Mouse (Mus musculus) lung, postnatal 4 days (tissue): ENCODE data around the gene Mrtfb.

Experiments used
- DNase-seq, 2 experiments: peaks; one replicate each; pipeline ENCODE4 v3.0.0; 2021

Mrtfb gene

DNA sequence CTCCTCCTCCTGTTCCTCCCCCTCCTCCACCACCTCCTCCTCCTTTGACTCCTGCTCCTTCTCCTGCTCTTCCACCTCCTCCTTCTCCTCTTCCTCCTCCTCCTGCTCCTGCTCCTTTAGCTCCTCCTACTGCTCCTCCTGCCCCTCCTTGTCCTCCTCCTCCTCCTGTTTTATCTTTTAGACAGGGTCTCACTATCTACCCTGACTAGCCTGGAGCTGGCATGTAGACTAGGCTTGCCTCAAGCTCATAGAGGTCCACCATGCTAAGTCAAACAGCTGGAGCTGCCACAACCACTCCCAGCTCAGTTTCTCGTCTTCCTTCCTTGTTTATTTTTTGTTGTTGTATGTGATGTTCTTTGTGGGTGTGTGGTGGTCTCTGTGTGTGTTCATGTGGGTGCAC is 187.5 kb downstream of the Mrtfb start:
- no peak for DNase-seq

DNA sequence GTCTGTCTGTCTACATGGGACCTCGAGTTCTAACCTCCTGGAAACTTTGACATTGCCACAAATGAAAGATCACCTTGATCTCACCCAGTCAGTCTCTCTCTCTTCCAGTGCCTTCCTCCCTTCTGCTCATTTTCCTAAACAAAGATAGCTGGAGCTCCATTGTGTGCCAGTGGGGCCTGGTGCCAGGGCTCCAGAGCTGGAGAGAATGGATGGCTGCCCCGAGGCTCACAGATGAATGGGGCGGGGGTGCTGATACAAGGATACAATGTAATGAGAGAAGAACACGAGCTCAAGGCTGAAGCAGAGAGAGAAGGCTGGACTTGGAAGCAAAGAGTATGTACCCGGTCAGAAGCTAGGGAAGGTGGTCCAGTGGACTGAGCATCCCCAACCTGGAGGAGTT is 189.2 kb downstream of the Mrtfb start:
- no peak for DNase-seq

DNA sequence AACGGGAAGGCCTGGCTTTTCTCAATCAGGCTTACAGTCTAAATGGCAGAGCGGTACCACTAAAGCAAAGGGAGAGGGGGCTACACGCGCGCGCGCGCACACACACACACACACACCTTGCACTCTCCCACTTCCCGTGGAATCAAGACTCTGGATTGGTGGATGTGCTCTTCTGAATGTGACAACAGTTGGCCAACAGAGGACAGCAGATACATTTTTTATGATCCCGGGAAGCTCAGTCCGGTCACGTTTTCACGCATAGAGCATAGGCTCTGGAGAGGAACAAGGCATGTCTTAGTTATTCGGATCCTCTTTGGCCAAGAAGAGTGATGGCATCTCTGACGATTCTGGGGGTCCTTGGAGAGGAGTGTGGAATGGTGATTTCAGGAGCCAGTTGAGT is 190.2 kb downstream of the Mrtfb start:
- peak; percentile 19 to 32 for DNase-seq

DNA sequence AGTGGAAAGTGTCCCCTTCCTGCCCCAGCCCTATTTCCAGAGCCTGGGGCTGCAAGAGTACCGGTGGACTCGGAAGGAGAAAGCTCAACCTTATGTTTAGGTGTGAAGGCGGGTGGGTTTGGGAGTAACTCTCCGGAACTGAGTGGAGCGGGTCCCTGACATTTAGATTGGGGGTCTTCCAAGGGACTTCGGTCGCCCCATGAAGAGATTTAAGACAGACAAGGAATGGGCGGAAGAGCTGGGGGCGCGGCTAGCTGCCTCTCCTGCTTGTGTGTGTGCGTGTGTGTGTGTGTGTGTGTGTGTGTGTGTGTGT is 190.6 kb downstream of the Mrtfb start:
- DNase-seq: no peak

DNA sequence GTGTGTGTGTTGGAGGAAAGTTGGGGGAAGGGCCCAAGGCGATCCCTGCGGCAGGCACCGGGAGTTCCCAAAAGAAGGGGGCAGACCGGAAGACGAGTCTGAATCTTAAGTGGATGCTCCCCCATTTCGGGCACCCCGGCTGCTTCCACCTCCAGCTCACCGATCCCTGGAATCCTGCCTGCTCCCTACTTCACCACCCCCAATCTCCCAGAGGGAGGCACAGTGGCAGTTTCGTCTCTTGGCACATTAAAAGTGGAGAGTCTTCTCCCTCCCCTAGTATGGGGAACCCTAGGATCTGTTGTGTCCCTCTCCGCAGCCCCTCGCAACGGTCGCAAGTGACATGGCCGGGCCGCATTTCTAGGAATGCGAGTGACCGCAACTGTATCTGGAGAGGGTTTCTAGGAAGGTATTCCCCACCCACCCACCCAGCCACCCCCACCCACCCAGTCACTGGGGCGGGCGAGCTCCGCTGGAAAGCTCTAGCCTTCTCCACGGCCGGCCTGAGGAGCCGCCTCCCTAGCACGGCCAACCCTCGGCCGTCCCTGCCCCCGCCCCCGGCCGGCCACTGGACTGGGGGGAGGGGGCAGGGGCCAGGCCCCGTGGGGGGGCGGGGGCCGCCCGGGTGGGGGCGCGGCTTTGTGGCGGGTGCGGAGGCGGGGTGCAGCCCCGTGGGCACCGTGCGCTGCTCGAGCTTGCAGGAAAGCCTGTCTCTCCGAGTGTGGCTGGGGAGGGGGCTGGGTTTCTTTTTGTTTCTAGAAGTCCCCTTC is 191.2 kb downstream of the Mrtfb start:
- DNase-seq: peak; percentile 70 to 82

DNA sequence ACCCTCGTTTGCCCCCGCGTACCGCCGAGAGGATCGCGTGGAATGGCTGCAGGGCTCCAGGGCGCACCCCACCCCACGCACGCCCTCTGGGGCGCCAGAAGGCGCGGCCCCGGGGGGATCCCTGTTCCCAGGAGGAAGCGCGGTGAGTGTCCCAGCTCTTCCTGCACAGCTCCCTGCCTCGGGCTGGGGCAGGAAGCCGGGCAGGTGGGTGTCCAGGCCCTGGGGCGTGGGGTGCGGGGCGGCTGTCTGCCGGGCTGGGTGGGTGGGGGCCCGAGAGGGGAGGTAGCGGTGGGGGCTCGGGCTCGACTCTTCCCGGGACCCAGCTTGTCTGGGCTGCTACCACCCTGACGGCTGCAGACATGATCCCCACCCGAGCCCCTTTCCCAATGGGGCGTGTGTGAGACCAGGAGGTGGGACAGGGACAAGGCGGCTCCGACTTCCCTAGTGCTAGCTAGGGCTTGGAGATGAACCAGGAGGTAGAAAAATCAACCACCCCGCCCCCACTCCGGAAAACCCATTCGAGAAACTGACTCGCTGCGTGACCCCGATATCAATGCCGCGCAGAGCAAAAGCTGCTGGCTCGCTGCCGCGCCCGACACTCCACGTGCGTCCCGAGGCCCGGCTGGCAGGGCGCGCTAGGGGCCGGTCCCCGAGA is 191.9 kb downstream of the Mrtfb start:
- DNase-seq: peak; percentile 41 to 53

DNA sequence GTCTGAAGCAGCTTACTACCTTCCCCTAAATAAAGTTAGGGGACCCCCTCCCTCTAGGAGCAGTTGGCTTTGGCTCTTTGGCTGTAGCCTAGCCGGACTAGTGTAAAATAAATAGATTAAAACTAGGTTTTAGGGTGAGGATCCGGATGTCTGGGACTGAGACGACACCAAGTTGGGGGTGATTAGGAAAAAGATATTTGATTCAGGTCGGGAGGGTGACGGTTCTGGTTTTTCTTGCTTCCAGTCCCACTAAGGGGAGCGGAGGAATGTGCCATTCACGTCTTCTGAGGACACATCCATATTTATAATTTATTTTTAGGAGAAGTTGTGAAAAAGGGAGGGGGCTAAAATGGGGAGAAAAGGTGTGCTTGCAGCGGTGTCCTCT is 192.4 kb downstream of the Mrtfb start:
- no peak for DNase-seq

DNA sequence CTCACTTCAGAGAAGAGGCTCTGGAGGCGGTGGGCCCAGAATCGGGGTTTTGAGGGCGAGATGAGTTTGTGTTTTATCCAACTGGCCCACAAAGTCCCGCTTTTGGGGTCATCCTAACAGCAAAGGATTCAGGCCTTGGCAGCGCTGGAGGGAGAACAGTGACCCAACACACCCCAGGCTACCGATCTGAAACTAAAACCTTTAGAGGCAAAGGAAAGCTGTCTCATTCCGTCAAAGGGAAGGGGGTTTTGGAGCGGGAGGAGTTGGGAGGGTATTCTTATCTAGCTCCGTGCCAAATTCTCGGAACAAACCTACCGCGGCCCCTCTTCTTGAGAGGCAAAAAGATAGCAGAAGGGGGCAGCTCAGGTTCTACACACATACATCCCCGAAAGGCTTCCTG is 193.2 kb downstream of the Mrtfb start:
- DNase-seq: no peak

DNA sequence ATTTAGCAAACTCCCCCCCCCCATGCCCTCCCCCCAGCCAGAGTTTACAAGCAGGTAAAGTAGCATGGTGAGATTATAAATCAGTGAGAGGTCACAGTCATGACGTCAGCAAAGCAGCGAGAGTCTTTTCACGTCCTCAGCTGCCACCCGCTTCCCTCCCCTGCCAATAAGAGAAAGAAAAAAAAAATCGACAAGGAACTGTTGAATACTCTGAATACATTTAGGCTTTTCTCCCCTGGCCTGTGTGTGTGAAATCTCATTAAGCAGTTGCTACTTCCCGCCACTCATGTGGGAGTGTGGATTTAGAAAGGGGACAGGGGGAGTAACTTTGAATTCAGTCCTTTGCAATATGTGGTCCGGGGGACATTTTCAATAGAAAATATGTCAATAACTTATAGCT is 194.6 kb downstream of the Mrtfb start:
- no peak for DNase-seq

DNA sequence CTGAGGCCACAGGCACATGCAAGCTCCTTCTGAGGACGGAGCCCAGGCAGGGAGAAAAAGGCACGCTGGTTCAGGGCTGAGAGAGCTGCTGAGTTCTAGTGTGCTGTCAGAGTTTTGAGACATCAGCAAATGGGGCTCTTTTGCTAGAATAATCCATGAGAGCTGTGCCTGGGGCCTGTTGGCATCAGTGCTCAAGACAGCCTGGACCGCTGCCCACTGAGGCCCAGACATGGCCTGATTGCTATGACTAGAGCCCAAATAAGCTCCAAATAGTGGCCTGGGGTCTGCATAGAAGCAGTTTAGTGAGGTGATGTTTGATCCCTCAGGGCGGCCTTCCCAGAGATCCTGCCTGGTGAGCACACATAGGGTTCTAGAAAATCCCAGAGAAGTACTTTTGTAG is 195.7 kb downstream of the Mrtfb start:
- DNase-seq: no peak

DNA sequence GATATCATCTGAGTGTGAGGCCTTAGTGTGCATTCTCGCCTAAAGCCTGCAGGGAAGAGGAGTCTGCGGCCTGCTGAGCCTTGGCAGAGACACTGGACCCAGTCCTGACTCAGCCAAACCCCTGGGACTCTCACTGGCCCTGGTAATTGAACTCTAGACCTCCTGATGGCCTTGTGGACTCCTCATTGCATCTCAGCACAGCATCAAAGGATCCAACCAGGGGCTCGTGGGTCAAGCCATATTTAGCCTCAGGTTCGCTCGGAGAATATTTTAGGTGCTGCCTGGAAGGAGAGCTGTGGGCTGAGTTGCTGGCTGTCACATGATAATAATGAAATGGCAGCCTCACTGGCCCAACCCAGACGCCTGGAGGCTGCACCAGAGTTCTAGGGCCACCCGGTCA is 196.4 kb downstream of the Mrtfb start:
- DNase-seq: no peak

DNA sequence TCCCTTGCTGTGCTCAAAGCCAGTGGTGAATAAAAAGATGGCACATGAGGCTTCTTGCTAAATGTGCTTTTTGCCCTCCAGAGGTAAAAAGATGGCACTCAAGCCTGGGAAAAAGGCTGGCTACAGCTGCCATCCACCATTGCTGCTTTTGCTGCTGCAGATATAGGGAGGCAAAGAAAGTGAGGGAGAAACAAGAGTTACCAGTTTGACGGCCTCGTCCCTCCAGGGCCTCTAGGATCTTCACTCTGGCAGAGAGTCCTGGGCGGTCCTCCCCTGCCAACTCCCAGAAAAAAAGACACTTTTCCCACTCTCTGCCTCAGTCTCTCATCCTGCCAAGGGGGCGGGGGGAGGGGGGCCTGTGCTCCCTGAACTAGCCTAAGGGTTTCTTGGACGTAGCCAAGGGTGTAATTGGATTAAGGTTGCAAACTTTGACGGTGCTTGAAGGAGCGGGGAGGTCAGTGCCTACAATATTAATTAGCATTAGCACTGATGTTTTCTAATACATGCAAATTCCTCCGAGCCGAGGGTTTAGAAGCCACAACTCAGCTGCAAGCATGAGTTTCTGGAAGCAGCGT is 197.8 kb downstream of the Mrtfb start:
- DNase-seq: no peak

DNA sequence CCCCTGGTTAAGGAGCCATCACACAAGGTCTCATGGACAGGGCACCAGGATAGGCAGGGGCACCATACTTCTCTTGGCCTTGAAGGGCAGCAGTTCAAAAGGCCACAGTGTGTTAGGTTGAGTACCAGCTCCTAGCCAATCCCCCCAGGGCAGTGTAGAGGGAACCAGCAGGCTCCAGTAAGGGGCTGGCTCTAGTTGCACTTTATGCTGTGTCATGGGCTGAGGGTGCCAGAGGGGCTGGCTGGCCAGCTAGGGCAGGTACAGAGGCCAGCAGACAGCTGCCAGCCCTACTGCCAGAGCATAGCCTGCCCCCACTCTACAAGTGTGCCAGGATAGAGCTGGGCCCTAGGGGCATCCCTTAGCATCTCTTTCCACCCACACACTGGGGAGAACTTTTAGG is 199.3 kb downstream of the Mrtfb start:
- DNase-seq: no peak

DNA sequence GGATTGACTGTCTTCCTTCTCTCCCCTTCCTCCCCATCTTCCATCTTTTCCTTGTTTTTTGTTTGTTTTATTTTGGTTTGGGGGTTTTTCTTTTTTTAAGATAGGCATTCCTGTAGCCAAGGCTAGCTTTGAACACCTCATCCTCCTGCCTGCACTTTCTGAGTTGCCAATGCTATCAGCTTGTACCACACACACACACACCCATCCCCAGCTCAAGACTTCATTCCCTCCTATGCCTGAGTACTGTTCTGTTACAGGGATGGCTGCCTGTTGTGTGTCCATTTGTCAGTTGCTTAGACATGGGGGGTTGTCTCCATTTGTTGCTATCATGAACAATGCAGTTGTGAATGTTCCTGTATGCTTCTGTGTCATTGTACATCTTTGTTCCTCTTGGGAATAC is 202.3 kb downstream of the Mrtfb start:
- no peak for DNase-seq

DNA sequence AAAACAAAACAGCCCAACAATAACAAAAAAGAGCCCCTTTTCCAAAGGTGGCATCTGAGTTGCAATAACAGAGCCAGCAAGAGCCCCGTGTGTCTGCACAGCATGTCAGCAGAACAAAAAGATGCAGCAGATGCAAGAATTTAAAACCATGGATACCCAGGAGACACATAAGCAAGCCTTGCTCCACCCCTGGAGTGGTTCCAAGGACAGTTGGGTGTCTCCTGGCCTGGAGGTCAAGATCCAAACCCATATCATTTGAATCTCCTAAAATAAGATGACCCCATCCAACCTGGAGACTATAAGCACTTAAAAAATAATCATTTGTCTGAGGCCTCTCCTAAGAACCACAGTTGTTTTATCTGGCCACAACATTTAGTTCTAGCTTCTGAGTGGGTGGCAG is 203.8 kb downstream of the Mrtfb start:
- DNase-seq: no peak

DNA sequence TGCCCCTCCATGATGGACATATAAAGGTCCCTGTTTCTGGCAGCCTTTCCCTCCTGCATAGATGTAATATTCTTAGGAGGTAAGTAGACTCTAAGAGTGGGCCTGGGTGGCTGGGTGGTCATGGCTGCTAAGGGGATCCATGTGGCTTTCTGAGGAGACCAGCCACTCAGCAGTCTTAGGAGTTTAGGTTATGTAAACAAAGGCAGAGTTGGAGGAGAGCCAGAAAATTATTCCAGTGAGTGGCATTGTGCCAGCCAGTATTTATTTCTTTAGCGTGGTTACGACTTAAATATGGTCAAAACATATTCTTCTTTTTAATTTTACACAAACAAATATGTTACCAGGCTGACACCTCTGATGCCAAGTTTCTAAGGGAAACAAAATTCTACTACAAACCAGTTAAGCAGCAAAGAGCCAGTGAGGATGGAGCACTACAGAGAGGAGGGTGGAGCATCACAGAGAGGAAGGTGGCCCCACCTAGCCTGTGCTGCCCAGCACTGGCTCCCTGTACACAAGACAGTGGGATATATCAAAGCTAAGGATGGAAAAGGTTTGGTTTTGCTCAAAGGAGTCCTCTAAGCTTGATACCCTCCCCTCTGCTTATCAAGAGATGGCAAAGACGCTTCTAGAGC is 204.6 kb downstream of the Mrtfb start:
- peak in 1 of 2 experiments; percentile 15 for DNase-seq

DNA sequence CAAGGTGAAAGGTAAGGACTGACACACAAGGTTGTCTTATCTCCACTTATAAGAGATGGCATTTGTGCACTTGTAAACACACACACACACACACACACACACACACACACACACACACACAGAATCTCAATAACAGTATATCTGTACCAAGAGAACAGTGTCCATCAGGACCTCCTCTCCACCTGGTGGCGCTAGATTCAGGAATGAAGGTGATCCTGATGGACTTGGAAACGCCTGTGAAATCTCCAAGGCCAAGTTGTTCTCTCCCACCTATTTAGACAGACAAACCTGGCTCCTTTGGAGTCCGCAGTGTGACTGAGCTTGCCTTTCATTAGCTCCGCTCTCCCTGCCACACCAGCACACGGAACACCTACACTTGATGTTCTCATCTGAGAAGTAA is 208.4 kb downstream of the Mrtfb start:
- DNase-seq: no peak
